Mouse (Mus musculus) embryonic facial prominence, embryonic 15.5 days (tissue): ENCODE data around the gene Slc47a1. TPM values are rescaled to one million over a fixed set of nuclear protein-coding genes. Genes with fewer than 3 reads are reported as not detected.

Experiments used
- ATAC-seq: fragments of 200-750 bp; cut with Nextera tagmentation; 2 replicates; pipeline ENCODE4 v1.8.0; 2017; ENCODE audit warnings: low read depth, moderate TSS enrichment; ENCODE audit not compliant: insufficient number of reproducible peaks, low FRiP score, low TSS enrichment
- H3K27ac ChIP-seq: fragments of 300-500 bp; sonication (generic); replicated peaks from 2 replicates; pipeline ENCODE4 v1.5.1; 2015; ENCODE audit warnings: mild to moderate bottlenecking, inconsistent platforms
- H3K27me3 ChIP-seq: fragments of 300-500 bp; sonication (generic); 2 replicates; pipeline ENCODE4 v1.6.1; 2015; ENCODE audit warnings: inconsistent platforms
- H3K36me3 ChIP-seq: fragments of 300-500 bp; sonication (generic); 2 replicates; pipeline ENCODE4 v1.6.1; 2015; ENCODE audit warnings: mild to moderate bottlenecking, inconsistent platforms
- H3K4me1 ChIP-seq: fragments of 300-500 bp; sonication (generic); 2 replicates; pipeline ENCODE4 v1.6.1; 2015; ENCODE audit warnings: inconsistent platforms
- H3K4me2 ChIP-seq: fragments of 300-500 bp; sonication (generic); replicated peaks from 2 replicates; pipeline ENCODE4 v1.6.1; 2015; ENCODE audit warnings: mild to moderate bottlenecking, inconsistent platforms
- H3K4me3 ChIP-seq: fragments of 300-500 bp; sonication (generic); replicated peaks from 2 replicates; pipeline ENCODE4 v1.5.1; 2015; ENCODE audit warnings: mild to moderate bottlenecking, inconsistent platforms
- H3K9ac ChIP-seq: fragments of 300-500 bp; sonication (generic); 2 replicates; pipeline ENCODE4 v1.6.1; 2015; ENCODE audit warnings: inconsistent platforms
- H3K9me3 ChIP-seq: fragments of 300-500 bp; sonication (generic); replicated peaks from 2 replicates; pipeline ENCODE4 v1.6.1; 2016; ENCODE audit warnings: inconsistent platforms
- WGBS: fragments of 180-500 bp; shearing (Covaris S2); methylation state at CpG from one replicate; pipeline ENCODE4 v1.1.7; 2015; 5-methylcytosine and 5-hydroxymethylcytosine counted together
- polyA plus RNA-seq: library from polyadenylated mRNA; unstranded; fragments of >200 nt; fragmentation: Nextera tagmentation; extraction: Ambion mirVana; gene quantifications from 2 replicates; pipeline ENCODE4 v1.2.1, GENCODE M21; 2015

The Slc47a1 gene
- polyA plus RNA-seq, 1 experiment from 2014 or later: 0.88 TPM

DNA sequence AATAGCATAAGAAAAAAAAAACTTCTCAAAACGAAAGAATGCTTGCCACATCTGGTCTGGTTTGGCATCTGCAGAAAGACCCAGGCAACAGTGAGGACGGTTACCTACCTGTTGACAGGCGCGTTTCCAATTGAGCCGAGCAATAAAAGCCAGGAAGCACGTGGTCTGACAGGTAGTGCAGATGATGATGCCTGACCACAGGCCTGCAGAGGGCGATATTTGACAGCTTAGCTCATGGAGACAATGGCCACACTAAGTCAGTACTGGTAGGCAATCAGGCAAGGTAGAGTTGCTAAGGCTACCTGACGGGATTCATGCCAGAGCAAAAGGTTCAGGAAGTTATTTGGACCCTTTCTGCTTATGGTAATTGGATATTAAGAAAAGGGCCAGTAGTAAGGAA lies 28.8 kb downstream of the Slc47a1 start:
- Histone ChIP-seq H3K27ac (no peak overlapping the region), H3K4me1 (no peaks in the 10 kb centered on the region), H3K36me3 (no peaks in the 10 kb centered on the region), H3K9me3 (no peaks in the 10 kb centered on the region), H3K4me2 (no peak overlapping the region), H3K27me3 (peaks cover 18% of the 10 kb centered on the region), H3K9ac (no peak overlapping the region), H3K4me3 (no peak overlapping the region)
- no peak for ATAC-seq
- WGBS: 5% methylated on average over 8 of the region's 8 CpGs

DNA sequence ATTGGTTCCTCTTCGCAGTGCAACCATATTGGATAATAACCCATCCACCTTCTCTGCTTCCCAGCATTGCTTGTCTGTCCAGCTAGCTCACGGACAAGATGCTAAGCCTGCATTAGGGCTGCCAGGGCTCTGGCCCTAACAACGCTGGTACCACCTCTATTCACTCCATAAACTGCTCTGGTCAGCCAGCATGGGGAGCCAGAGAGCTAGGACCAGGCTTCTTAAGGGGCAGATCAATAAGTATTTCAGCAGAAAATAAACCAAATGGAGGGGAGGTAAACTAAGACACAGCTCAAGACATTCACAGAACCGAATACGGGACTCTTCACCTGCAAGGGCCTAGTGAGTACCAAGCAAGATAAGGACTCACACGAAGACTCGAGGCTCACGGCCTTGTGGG lies 32.0 kb downstream of the Slc47a1 start:
- H3K4me3 ChIP-seq: no peak overlapping the region
- H3K4me2 ChIP-seq: no peak overlapping the region
- no peaks in the 10 kb centered on the region for H3K9me3 ChIP-seq
- peaks cover 9% of the 10 kb centered on the region for H3K4me1 ChIP-seq
- no peak overlapping the region for H3K27ac ChIP-seq
- 64% methylated on average over 8 of the region's 8 CpGs for WGBS
- ATAC-seq: no peak
- H3K27me3 ChIP-seq: peaks cover 45% of the 10 kb centered on the region
- no peaks in the 10 kb centered on the region for H3K36me3 ChIP-seq
- no peak overlapping the region for H3K9ac ChIP-seq

DNA sequence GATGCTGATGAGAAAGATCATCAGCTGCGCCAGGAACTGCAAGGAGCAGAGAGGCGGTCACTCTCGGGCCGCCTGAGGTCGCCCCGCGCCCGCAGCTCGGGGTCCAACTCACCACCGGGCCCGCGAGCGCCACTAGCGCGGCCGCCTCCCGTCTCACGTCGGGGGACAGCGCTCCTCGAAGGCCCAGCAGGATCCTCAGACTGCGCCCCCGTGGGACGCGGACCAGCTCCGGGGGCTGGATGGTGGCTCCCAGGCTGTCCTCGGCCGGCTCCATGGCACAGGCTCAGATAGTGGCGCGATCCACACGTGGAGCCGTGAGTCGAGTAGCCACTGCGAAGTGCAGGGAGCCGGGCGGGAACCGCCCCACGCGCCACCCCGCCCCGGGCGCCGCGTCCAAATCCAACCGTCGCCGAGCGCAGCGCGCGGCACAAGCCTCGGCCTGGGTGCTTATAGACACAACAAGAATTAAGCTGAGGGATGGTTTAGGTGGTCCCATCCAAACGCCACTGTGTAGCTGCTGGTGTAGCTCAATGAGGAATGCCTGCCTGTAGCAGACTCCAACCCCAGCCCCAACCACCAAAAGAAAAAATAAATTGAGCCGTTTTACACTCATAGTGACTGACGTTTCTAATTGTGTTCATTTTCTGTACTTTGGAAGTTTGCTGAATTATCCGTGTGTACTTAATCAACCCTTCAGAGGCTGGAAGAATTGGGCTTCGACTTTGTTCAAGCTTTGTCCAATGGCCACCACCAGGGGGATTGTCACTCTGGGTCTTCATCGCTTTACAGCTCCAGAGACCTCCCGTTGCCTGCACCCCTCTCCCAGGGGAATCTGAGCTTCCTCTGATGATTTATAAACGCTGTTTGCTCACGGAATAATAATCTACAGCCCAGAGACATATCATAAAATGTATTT lies 35.4 kb downstream of the Slc47a1 start, which contains the start of gene Slc47a2:
Gene Slc47a2 (minus strand): TSS at position 356 of the 916 bp plus-strand sequence.
- Histone ChIP-seq H3K27me3 (peaks cover 45% of the 10 kb centered on the region), H3K4me1 (peaks cover 9% of the 10 kb centered on the region), H3K9me3 (no peaks in the 10 kb centered on the region), H3K4me2 (peak within 1 kb of the TSS; percentile 60), H3K9ac (peak within 1 kb of the TSS; percentile 12; the same call in 1 of the 2 replicates), H3K4me3 (peak within 1 kb of the TSS; percentile 36), H3K36me3 (no peaks in the 10 kb centered on the region), H3K27ac (no peak within 1 kb of the TSS)
- ATAC-seq: no peak
- 3% methylated on average over 61 of the region's 61 CpGs for WGBS

DNA sequence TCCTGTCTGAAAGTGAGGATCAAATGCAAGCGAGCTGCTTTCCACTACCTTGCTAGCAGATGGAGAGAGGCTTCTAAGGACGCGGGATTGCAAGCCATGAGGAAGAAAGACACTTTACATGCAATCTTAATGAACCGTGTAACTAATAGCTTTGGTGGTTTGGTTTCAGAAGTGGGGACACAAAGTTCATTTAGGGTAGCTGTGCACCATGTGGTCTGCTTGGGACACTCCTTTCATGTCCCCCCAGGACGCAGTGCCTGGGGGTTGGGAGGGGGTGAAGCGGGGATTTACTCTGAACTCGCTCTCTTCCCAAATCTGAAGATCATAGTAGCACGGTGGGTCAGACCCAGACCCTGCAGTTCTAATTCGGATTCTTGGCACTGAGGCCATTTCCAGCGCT lies 36.2 kb downstream of the Slc47a1 start:
- Histone ChIP-seq H3K27me3 (peaks cover 38% of the 10 kb centered on the region), H3K27ac (no peak overlapping the region), H3K4me3 (peak overlapping the region; percentile 36), H3K9me3 (no peaks in the 10 kb centered on the region), H3K4me1 (peaks cover 9% of the 10 kb centered on the region), H3K9ac (no peak overlapping the region), H3K4me2 (peak overlapping the region; percentile 60), H3K36me3 (no peaks in the 10 kb centered on the region)
- WGBS: 18% methylated on average over 10 of the region's 10 CpGs
- no peak for ATAC-seq

DNA sequence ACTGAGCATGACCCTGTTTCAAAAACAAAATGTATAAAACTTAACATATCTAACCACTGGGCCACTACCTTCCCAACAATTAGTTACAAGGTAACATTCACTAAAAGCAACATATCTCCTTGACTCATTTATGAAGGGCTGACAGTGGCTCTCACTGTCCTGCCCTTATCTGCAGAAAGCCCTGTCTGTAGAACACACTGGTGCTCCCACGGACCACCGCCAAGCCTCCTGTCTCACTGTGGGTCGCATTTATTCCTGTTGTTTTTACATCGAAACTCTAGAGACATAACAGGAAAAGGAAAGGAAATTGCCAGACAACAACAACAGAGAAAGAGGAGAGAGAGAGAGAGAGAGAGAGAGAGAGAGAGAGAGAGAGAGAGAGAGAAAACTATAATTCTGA lies 36.9 kb downstream of the Slc47a1 start:
- Histone ChIP-seq H3K9ac (no peak overlapping the region), H3K27me3 (peaks cover 38% of the 10 kb centered on the region), H3K4me2 (no peak overlapping the region), H3K4me1 (peaks cover 9% of the 10 kb centered on the region), H3K27ac (no peak overlapping the region), H3K4me3 (no peak overlapping the region), H3K36me3 (no peaks in the 10 kb centered on the region), H3K9me3 (no peaks in the 10 kb centered on the region)
- no peak for ATAC-seq
- 73% methylated on average over 4 of the region's 4 CpGs for WGBS

DNA sequence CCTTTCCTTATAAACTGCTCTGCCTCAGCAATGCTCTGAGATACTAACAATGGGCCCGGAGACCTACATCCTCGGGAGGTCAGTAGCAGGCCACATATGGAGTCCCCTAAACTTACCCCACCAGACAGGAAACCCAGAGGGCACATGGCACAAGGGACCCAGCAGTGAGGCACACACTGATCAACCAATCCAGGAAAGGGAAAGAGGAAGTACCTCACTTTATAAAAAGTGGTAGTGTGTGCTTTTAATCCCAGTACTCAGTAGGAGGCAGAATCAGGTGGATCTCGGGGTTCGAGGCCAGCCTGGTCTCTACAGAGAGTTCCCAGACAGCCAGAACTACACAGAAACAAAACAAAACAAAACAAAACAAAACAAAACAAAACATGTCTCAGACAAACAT lies 37.8 kb downstream of the Slc47a1 start:
- Histone ChIP-seq H3K36me3 (no peaks in the 10 kb centered on the region), H3K4me2 (no peak overlapping the region), H3K27me3 (peaks cover 31% of the 10 kb centered on the region), H3K9me3 (no peaks in the 10 kb centered on the region), H3K9ac (no peak overlapping the region), H3K4me1 (peaks cover 9% of the 10 kb centered on the region), H3K4me3 (no peak overlapping the region), H3K27ac (no peak overlapping the region)
- WGBS: 75% methylated on average over 4 of the region's 4 CpGs
- ATAC-seq: no peak

DNA sequence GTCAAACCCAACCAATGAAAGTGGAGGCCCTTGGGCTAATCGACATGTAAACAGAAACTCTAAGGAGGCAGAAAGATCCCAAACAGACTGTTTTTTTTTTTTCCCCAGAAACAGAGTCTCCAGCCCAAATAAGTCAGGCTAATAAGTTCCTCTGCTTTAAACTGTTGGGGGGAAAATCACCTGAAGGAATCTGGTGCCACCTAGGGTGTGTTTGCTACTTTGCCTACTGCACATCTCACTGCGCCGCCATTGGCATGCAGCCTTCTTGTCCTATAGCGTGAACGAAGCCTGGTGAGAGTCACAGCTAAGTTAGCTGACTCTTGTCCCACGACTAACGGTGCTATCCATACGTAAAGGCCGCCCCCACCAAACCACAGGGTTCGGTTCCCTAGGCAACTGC lies 40.6 kb downstream of the Slc47a1 start:
- 76% methylated on average over 10 of the region's 10 CpGs for WGBS
- Histone ChIP-seq H3K4me1 (peaks cover 7% of the 10 kb centered on the region), H3K27ac (no peak overlapping the region), H3K4me2 (no peak overlapping the region), H3K27me3 (peaks cover 10% of the 10 kb centered on the region), H3K9ac (no peak overlapping the region), H3K4me3 (no peak overlapping the region), H3K36me3 (no peaks in the 10 kb centered on the region), H3K9me3 (no peaks in the 10 kb centered on the region)
- no peak for ATAC-seq

DNA sequence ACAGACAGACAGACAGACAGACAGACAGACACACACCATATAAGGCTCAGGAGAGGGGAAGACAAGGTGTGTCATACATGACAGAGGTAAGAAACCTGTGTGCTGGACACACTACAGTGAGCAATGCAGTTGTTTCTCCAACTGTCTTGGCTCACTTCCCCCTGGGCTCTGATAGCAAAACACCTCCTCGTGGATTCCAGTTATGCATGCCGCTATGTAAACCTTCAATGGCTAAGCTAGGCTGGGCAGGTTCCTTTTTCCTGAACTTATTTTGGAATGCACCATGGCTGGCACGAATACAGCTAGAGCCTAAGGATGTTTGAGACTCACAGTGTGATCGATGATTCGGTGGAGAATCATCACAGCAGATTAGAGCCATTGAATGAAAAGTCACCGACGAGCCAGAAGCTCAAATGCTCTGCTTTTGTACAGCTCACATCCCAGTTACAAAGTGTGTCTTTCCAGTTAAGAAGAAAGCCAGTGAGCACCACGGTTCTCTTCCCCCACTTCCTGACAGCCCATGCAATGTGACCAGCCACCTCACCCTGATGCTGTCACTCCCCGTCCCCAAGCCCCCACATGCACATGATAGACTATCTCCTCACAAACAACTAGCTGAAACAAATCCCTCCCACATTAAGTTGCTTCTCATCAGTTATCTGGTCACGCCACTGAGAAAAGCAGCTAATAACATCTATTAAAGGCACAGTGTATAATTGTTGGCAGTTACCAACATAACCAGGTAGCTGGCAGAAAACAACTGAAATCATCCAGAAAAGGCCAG lies 57.0 kb downstream of the Slc47a1 start:
- WGBS: 60% methylated on average over 10 of the region's 10 CpGs
- Histone ChIP-seq H3K9me3 (no peaks in the 10 kb centered on the region), H3K4me1 (no peaks in the 10 kb centered on the region; the same call in 1 of the 2 replicates), H3K27ac (no peak overlapping the region), H3K27me3 (0 out of 2 replicates have a peak, but pooled peaks cover 2% of the 10 kb centered on the region), H3K36me3 (no peaks in the 10 kb centered on the region), H3K4me3 (no peak overlapping the region), H3K4me2 (no peak overlapping the region), H3K9ac (no peak overlapping the region)
- ATAC-seq: no peak

DNA sequence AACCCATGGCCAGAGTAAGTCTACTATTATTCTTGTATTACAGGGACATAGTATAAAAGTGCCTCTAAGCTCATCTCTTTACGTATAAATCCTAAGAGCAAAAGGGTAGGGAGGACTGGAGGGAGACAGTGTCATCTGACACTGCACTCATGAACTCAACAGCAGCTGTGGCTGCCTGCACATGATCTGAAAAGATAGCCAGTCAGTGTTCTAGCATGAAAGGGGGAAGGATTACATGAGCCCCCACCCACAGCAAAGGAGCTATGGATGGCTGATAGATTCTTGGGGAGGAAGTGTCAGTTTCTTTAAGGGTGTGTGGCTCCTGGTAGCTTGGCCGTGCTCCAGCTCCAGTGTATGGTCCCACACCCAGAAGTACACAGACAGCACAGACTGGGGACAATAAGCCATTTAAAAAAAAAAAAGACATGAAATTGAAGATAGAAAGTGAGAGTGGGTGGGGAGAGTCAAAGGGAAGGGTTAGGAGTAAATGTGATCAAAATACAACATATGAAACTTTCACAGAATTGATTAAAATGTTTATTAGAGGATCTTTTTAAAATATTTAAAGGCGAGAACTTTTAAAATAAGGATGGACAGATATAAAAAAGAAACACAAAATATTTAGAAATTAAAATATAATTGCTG lies 58.1 kb downstream of the Slc47a1 start:
- no peak for ATAC-seq
- no peaks in the 10 kb centered on the region; the same call in 1 of the 2 replicates for H3K4me1 ChIP-seq
- H3K27ac ChIP-seq: no peak overlapping the region
- 0 out of 2 replicates have a peak, but pooled peaks cover 2% of the 10 kb centered on the region for H3K27me3 ChIP-seq
- no peak overlapping the region for H3K9ac ChIP-seq
- no peaks in the 10 kb centered on the region for H3K9me3 ChIP-seq
- H3K4me2 ChIP-seq: no peak overlapping the region
- 50% methylated on average over 3 of the region's 3 CpGs for WGBS
- H3K36me3 ChIP-seq: no peaks in the 10 kb centered on the region
- H3K4me3 ChIP-seq: no peak overlapping the region

DNA sequence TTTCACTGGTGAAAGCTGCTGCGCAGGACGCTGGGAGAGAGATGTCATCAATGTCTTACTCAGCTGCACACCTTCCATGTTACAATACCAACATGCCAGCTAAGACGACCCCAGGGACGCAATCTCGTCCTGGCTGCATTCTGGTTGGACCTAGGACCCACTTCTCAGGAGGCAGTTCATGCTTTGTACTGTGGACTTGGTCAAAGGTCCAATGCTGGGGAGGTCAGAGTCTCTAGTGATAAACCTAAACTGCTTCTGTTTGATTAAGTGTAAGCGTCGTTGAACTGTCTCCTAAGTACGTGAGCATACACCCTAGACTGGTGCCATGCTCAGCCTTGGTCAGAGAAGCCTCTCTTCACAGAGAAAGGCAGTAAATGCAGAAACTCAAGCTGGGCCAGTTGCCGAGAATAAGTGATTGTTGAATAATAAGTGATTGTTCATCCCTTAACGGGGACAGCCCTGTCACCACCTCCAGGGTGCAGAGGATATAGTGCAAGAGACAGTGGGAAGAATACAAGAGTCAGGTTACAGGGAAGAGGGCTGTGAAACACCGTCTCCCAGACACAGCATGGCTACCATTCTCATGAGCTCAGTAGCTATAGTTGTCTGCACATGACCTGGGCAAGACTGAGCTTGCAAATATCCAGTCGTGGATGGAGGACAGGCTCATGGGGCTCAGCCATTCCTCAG lies 58.8 kb downstream of the Slc47a1 start:
- no peak overlapping the region for H3K27ac ChIP-seq
- H3K9ac ChIP-seq: no peak overlapping the region
- no peak overlapping the region for H3K4me3 ChIP-seq
- no peaks in the 10 kb centered on the region; the same call in 1 of the 2 replicates for H3K4me1 ChIP-seq
- 60% methylated on average over 12 of the region's 12 CpGs for WGBS
- no peak for ATAC-seq
- no peaks in the 10 kb centered on the region for H3K36me3 ChIP-seq
- no peaks in the 10 kb centered on the region for H3K9me3 ChIP-seq
- 0 out of 2 replicates have a peak, but pooled peaks cover 2% of the 10 kb centered on the region for H3K27me3 ChIP-seq
- H3K4me2 ChIP-seq: no peak overlapping the region
